ENCODE assay signal across 8 mouse cellular contexts in the genomic region with DNA sequence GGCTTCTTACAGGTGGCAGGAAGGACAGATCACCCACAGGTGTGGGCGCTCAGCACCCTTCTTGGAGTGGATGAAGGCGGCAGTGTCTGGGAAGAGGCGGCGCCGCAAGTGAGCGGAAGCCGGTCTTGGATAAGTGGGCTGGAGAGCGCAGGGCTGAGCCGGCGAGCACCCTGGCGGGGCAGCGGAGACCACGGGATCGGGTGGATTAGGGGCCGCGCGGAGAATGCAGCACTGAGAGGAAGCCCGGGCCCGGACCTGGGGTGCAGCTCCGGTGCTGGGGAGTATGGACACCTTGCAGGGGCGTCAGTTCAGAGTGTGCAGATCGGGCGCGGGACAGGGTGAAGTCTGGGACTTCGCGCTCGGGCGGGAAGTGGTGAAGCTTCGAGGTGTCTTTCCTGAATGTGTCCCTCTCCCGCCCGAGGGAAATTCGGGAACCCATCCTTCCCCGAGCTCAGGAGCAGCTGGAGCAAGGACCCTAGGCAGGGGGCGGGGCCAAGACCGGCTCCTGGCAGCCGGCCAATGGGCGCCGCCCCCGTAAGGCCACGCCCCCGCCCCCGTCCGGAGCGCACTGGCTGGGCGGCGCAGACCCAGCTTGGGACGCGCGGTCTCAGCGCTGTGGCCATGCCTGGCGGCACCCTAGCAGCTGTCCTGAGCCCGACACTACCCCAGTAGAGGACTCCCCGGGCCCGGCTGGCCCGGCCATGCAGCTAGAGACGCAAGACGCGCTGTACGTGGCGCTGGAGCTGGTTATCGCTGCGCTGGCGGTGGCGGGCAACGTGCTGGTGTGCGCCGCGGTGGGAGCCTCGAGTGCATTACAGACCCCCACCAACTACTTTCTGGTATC. TPM values are rescaled to one million over a fixed set of nuclear protein-coding genes. Genes with fewer than 3 reads are reported as not detected.
DNase-seq lines count a peak whose midpoint lies in the region; ATAC-seq and TF ChIP-seq lines count a peak whose summit lies in the region.

Gene Adora2b, plus strand, starts transcription at position 584 of the 844 bp plus-strand sequence.

- peak; percentile 94 for ATAC-seq in forebrain, embryonic 13.5 days

- TF ChIP-seq EP300 in ES-Bruce4 (IDR thresholded peaks at IDR 0.05; ENCODE audit: insufficient read depth, low read depth, low read length), result no peak

- DNase-seq in heart, postnatal 10 days, result peak; percentile 70 to 76
- peak; percentile 86 to 91 for DNase-seq in kidney, postnatal 4 days
- DNase-seq in lung, postnatal 25 days (ENCODE audit: low spot score), result peak; percentile 62
- peak; percentile 67 for DNase-seq in ovary, postnatal 36 days (ENCODE audit: low spot score)
- DNase-seq in urinary bladder, adult 18-20 months (ENCODE audit: low spot score in 2 of 2), result peak; percentile 61 to 70

- intact Hi-C loops in heart, postnatal 10 days (cut with DNase I), result no loop called here

- no peak for TF ChIP-seq POLR2A in ES-Bruce4 (IDR thresholded peaks at IDR 0.05; ENCODE audit: insufficient read depth, low read length)

- H3K4me3 ChIP-seq in ES-Bruce4 (ENCODE audit: low read depth, low read length), result peak within 1 kb of the TSS; percentile 70
- H3K4me3 ChIP-seq in brown adipose tissue, adult 24 weeks (ENCODE audit: insufficient read depth, low read depth, low read length), result peak within 1 kb of the TSS; percentile 53
- H3K4me3 ChIP-seq in forebrain, embryonic 13.5 days, result peak within 1 kb of the TSS; percentile 62

- TF ChIP-seq CTCF in ES-Bruce4 (IDR thresholded peaks at IDR 0.05; ENCODE audit: low read depth, low read length), result no peak

- no peaks in the 10 kb centered on the region for H3K36me3 ChIP-seq in ES-Bruce4 (ENCODE audit: control insufficient read depth, insufficient read depth, low read length, poor library complexity, severe bottlenecking)
- H3K36me3 ChIP-seq in forebrain, embryonic 13.5 days (ENCODE audit: poor library complexity, severe bottlenecking), result no peaks in the 10 kb centered on the region

- peak within 1 kb of the TSS; percentile 62 for H3K9ac ChIP-seq in ES-Bruce4 (ENCODE audit: low read depth, poor library complexity, severe bottlenecking)
- H3K9ac ChIP-seq in forebrain, embryonic 13.5 days, result peak within 1 kb of the TSS; percentile 66

- H3K4me2 ChIP-seq in forebrain, embryonic 13.5 days, result peak within 1 kb of the TSS; percentile 100

- WGBS in forebrain, embryonic 13.5 days, result under 1% methylated on average over 69 of the region's 69 CpGs

- no peaks in the 10 kb centered on the region for H3K4me1 ChIP-seq in ES-Bruce4 (ENCODE audit: control insufficient read depth, insufficient read depth, low read length)
- H3K4me1 ChIP-seq in brown adipose tissue, adult 24 weeks (ENCODE audit: control insufficient read depth, insufficient read depth, insufficient read length, low read length), result peaks cover 5% of the 10 kb centered on the region
- H3K4me1 ChIP-seq in forebrain, embryonic 13.5 days, result peaks cover 20% of the 10 kb centered on the region

- no peak within 1 kb of the TSS for H3K27ac ChIP-seq in ES-Bruce4 (ENCODE audit: insufficient read depth, low read length)
- no peak within 1 kb of the TSS for H3K27ac ChIP-seq in brown adipose tissue, adult 24 weeks (replicated peaks; ENCODE audit: low read depth, low read length)
- H3K27ac ChIP-seq in forebrain, embryonic 13.5 days, result no peak within 1 kb of the TSS

- peaks cover 3% of the 10 kb centered on the region; the same call in 1 of the 2 replicates for H3K9me3 ChIP-seq in ES-Bruce4 (replicated peaks; ENCODE audit: control insufficient read depth, insufficient read depth, low read length, poor library complexity, severe bottlenecking)
- no peaks in the 10 kb centered on the region; the same call in 1 of the 2 replicates for H3K9me3 ChIP-seq in forebrain, embryonic 13.5 days (replicated peaks)

- peaks cover 4% of the 10 kb centered on the region for H3K27me3 ChIP-seq in ES-Bruce4 (ENCODE audit: control insufficient read depth, insufficient read depth, low read length, poor library complexity, severe bottlenecking)
- H3K27me3 ChIP-seq in forebrain, embryonic 13.5 days, result peaks cover 48% of the 10 kb centered on the region

RNA-seq across cellular contexts. Expression of gene Adora2b, which starts in this region (rescaled TPM):
- polyA plus RNA-seq in ES-Bruce4 (2011; ENCODE audit: insufficient read depth, insufficient read length, low read depth, missing spikeins), result 0.43 and 0.84 TPM in 2 replicates
- polyA plus RNA-seq in brown adipose tissue, adult 24 weeks (2012; ENCODE audit: insufficient read depth, insufficient read length, missing spikeins), result 0.63 TPM in 1 of 2 replicates, not detected in the other
- polyA plus RNA-seq in forebrain, embryonic 13.5 days (2015; fragmentation: Nextera tagmentation; extraction: Ambion mirVana), result 1.6 and 2.8 TPM in 2 replicates
- total RNA-seq in heart, postnatal 10 days (2021), result 1 to 10 TPM in 1 of 2 experiments, under 1 TPM in 1; 0.91 to 1.4 TPM
